Mouse (Mus musculus) midbrain, embryonic 14.5 days (tissue): ENCODE measurements around the gene Atg3. TPM values are rescaled to one million over a fixed set of nuclear protein-coding genes. Genes with fewer than 3 reads are reported as not detected.

ENCODE experiments used
- ATAC-seq: fragments of 200-750 bp; cut with Nextera tagmentation; 2 replicates; pipeline ENCODE4 v1.8.0; 2017; ENCODE audit warnings: moderate number of reproducible peaks, moderate library complexity; ENCODE audit not compliant: low FRiP score, low TSS enrichment
- DNase-seq: peaks from one replicate; pipeline ENCODE4 v3.0.0-alpha.2; 2015
- H3K27ac ChIP-seq: fragments of 300-500 bp; sonication (generic); replicated peaks from 2 replicates; pipeline ENCODE4 v1.5.1; 2014; ENCODE audit warnings: mild to moderate bottlenecking, low read depth, low read length, moderate library complexity
- H3K27me3 ChIP-seq: fragments of 300-500 bp; sonication (generic); 2 replicates; pipeline ENCODE4 v1.6.1; 2014; ENCODE audit warnings: low read length, control low read depth, mixed read lengths; ENCODE audit not compliant: control insufficient read depth, insufficient read depth
- H3K36me3 ChIP-seq: fragments of 300-500 bp; sonication (generic); 2 replicates; pipeline ENCODE4 v1.6.1; 2014; ENCODE audit warnings: low read length, control low read depth; ENCODE audit not compliant: control insufficient read depth, insufficient read depth
- H3K4me1 ChIP-seq: fragments of 300-500 bp; sonication (generic); 2 replicates; pipeline ENCODE4 v1.6.1; 2014; ENCODE audit warnings: mild to moderate bottlenecking, antibody characterized with exemption, low read length, control low read depth; ENCODE audit not compliant: control insufficient read depth, insufficient read depth
- H3K4me2 ChIP-seq: fragments of 300-500 bp; sonication (generic); 2 replicates; pipeline ENCODE4 v1.6.1; 2014; ENCODE audit warnings: mild to moderate bottlenecking, low read length, moderate library complexity
- H3K4me3 ChIP-seq: fragments of 300-500 bp; sonication (generic); replicated peaks from 2 replicates; pipeline ENCODE4 v1.5.1; 2014; ENCODE audit warnings: low read depth, low read length
- H3K9ac ChIP-seq: fragments of 300-500 bp; sonication (generic); replicated peaks from 2 replicates; pipeline ENCODE4 v1.6.1; 2014; ENCODE audit warnings: mild to moderate bottlenecking, low read length, moderate library complexity
- H3K9me3 ChIP-seq: fragments of 300-500 bp; sonication (generic); 2 replicates; pipeline ENCODE4 v1.6.1; 2016; ENCODE audit warnings: low read length, control low read depth, mixed read lengths; ENCODE audit not compliant: control insufficient read depth
- WGBS: fragments of 180-500 bp; shearing (Covaris S2); extraction: QIAGEN DNeasy Blood & Tissue Kit; methylation state at CpG from one replicate; pipeline ENCODE4 v1.1.7; 2014; 5-methylcytosine and 5-hydroxymethylcytosine counted together
- polyA plus RNA-seq: library from polyadenylated mRNA; unstranded; fragments of >200 nt; fragmentation: Nextera tagmentation; extraction: Ambion mirVana; gene quantifications from 2 replicates; pipeline ENCODE4 v1.2.1, GENCODE M21; 2014

The Atg3 gene
- 44.6 and 46.6 TPM in 2 replicates for polyA plus RNA-seq

DNA sequence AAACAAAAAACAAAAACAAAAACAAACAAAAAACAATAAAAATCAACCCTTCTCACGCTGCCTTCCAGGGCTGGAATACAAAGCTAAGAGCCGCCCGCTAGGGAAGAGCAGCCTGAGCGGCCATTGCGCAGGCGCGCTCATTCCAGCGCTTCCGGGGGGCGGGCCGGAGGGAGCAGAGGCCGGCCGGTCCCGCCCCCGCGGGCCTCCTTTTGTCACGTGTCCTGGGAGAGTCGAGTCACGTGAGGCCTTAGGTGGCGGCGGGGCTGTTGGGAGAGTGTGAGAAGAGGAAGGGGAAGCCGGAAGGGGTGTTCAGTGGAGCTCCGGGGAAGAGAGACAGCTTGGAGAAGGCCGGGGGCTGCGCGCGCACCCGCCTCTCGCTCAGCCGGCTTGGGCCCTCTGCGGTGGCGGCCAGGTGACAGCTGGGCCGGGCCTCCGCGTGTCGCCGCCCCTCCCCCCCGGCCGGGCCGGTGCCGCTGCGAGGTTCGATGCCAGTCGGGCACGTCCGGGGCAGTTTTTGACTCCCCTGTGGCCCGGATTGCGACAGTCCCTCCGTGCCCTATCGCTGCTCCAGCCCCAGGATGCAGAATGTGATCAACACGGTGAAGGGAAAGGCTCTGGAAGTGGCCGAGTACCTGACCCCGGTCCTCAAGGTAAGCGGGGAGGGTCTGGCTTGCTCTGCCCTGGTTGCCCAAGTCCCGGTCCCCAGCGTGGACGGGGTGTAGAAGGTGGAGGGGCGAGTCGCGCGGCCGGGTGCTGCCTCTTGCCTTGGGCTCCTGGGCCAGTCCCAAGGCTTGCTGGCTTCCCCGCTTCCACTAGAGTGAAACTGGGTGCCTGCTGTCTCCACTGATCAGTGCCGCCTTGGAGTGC is at the start of gene Atg3, which contains the start of gene Slc35a5:
Gene Atg3 (plus strand): TSS at position 264 of the 867 bp plus-strand sequence.
Gene Slc35a5 (minus strand): TSS at position 185 of the 867 bp plus-strand sequence.
- DNase-seq (peak; percentile 99), ATAC-seq (peak; percentile 98)
- WGBS: under 1% methylated on average over 63 of the region's 64 CpGs
- Histone ChIP-seq H3K9me3 (no peaks in the 10 kb centered on the region), H3K27ac (peak within 1 kb of the TSS; percentile 86), H3K4me1 (peaks cover 25% of the 10 kb centered on the region), H3K4me3 (peak within 1 kb of the TSS; percentile 92), H3K9ac (peak within 1 kb of the TSS; percentile 87), H3K4me2 (peak within 1 kb of the TSS; percentile 72), H3K36me3 (peaks cover 7% of the 10 kb centered on the region; the same call in 1 of the 2 replicates), H3K27me3 (no peaks in the 10 kb centered on the region)

DNA sequence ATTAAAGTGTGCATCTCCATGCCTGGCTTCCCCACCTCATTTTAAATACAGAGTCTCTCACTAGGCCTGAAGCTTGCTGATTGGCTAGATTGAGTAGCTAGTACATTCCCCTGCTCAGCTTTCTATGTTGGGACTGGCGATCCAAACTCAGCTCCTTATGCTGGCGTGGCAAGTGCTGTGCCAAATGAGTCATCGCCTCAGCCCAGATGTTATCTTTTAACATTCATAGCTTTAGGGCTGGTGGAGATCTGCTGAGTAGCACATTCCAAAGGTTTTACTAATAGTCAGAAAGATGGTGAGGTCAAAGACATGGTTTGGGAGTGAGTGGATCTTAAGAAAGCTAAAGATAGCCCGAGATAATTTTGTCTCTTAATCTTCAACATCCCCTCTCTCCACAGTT is 48.1 kb upstream of the Atg3 start:
- Histone ChIP-seq H3K9me3 (no peaks in the 10 kb centered on the region), H3K4me2 (no peak overlapping the region), H3K4me1 (no peaks in the 10 kb centered on the region), H3K4me3 (no peak overlapping the region), H3K36me3 (no peaks in the 10 kb centered on the region), H3K27ac (no peak overlapping the region), H3K27me3 (no peaks in the 10 kb centered on the region), H3K9ac (no peak overlapping the region)
- 82% methylated on average over 4 of the region's 4 CpGs for WGBS
- no peak for ATAC-seq
- no peak for DNase-seq

DNA sequence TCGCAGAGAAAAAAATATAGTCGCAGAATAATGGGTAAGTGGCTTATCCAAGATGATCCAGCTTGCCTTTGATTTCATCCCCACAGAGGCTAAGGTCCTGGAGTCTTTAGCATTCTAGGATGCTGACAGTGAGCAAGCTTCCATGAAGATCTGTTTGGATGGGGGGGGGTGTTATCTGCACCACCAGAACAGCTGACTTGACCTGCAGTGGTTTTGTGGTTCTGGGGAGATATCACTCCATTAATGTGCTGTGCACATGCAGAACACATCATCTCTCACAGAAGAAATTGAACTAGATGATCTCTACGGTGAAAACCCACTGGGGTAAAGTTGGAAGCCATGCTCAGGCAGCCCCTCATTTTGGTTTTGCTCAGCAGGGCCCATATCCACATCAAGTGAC is 41.4 kb upstream of the Atg3 start:
- no peak overlapping the region for H3K9ac ChIP-seq
- 89% methylated on average over 3 of the region's 3 CpGs for WGBS

DNA sequence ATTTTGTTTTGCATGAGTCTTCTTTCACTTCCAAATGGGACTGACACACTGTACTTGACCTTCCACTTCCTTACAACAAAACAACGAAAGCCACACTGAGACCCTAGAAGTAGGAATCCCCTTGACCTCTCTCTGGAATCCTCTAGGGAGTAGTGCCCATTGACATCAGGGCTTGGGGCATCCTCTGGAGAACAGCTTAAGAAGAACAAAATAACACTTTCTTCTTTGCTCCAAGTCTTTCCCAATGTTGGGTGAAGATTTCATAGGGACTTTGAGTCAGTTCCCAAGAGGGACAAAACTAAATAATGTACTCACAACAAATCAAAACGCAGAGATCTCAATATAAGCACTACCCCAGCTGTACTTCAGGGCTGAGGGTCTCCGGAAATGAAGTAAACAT is 39.8 kb upstream of the Atg3 start:
- ATAC-seq (no peak), DNase-seq (no peak)
- 80% methylated on average over 3 of the region's 3 CpGs for WGBS
- Histone ChIP-seq H3K4me2 (no peak overlapping the region), H3K9ac (no peak overlapping the region), H3K4me1 (no peaks in the 10 kb centered on the region), H3K4me3 (no peak overlapping the region), H3K9me3 (no peaks in the 10 kb centered on the region), H3K27ac (no peak overlapping the region), H3K27me3 (no peaks in the 10 kb centered on the region), H3K36me3 (no peaks in the 10 kb centered on the region)

More for the DNA sequence above, 41.4 kb upstream of the Atg3 start:
- H3K4me2 ChIP-seq: no peak overlapping the region
- H3K27ac ChIP-seq: no peak overlapping the region
- H3K36me3 ChIP-seq: no peaks in the 10 kb centered on the region
- ATAC-seq (no peak), DNase-seq (no peak)
- H3K4me1 ChIP-seq: no peaks in the 10 kb centered on the region
- no peak overlapping the region for H3K4me3 ChIP-seq
- H3K27me3 ChIP-seq: no peaks in the 10 kb centered on the region
- H3K9me3 ChIP-seq: no peaks in the 10 kb centered on the region

DNA sequence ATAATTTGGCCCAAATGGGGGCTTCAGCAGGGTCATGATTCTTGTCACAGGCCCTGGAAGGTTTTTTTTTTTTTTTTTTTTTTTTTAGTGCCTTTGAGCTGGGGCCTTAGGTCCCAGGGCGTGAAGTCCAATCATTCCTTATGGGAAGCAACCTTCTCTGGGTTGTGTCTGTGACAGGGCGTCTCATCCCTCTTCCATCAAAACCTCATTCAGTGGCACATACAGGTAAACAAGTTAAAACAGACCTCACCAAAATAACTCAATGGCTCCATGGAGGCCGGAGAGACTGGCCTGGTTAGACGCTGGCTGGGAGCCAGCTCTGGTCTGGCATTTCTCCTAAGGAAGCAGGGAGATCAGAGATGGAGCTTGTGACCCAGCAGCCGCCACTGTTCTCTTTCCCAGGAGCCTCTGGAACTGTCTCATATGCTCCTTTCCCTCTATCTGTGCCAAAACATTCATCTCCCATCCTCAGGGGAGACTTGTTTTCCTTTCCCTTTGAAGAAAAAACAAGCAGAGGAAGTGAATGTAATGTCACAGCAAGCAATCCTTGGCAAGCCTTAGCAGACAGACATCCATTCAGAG is 37.6 kb upstream of the Atg3 start:
- Histone ChIP-seq H3K4me1 (no peaks in the 10 kb centered on the region), H3K4me3 (no peak overlapping the region), H3K27ac (no peak overlapping the region), H3K4me2 (no peak overlapping the region), H3K9ac (no peak overlapping the region), H3K9me3 (no peaks in the 10 kb centered on the region), H3K27me3 (no peaks in the 10 kb centered on the region), H3K36me3 (no peaks in the 10 kb centered on the region)
- peak; percentile 20 for DNase-seq
- ATAC-seq: no peak
- WGBS: 88% methylated on average over 5 of the region's 5 CpGs

DNA sequence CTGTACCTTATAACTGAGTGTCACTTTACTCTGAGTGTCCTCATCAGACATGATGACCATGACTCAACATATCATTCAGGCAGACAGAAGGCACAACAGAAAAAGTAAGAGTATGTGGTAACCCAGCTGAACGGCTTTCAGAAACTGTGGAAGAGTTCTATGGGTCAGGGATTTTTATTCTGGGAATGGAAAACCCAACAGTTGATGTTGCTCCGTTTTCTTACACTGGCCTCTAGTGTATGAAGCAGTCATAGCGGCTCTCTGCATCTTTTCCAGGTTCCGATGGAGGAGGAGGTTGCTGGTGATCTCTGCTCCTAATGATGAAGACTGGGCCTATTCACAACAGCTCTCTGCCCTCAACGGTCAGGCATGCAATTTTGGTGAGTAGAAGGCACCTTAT is 36.0 kb upstream of the Atg3 start:
- Histone ChIP-seq H3K36me3 (no peaks in the 10 kb centered on the region), H3K27ac (no peak overlapping the region), H3K9me3 (no peaks in the 10 kb centered on the region), H3K4me3 (no peak overlapping the region), H3K4me2 (no peak overlapping the region), H3K9ac (no peak overlapping the region), H3K4me1 (no peaks in the 10 kb centered on the region), H3K27me3 (no peaks in the 10 kb centered on the region)
- ATAC-seq (no peak), DNase-seq (peak; percentile 8)
- 71% methylated on average over 5 of the region's 5 CpGs for WGBS

DNA sequence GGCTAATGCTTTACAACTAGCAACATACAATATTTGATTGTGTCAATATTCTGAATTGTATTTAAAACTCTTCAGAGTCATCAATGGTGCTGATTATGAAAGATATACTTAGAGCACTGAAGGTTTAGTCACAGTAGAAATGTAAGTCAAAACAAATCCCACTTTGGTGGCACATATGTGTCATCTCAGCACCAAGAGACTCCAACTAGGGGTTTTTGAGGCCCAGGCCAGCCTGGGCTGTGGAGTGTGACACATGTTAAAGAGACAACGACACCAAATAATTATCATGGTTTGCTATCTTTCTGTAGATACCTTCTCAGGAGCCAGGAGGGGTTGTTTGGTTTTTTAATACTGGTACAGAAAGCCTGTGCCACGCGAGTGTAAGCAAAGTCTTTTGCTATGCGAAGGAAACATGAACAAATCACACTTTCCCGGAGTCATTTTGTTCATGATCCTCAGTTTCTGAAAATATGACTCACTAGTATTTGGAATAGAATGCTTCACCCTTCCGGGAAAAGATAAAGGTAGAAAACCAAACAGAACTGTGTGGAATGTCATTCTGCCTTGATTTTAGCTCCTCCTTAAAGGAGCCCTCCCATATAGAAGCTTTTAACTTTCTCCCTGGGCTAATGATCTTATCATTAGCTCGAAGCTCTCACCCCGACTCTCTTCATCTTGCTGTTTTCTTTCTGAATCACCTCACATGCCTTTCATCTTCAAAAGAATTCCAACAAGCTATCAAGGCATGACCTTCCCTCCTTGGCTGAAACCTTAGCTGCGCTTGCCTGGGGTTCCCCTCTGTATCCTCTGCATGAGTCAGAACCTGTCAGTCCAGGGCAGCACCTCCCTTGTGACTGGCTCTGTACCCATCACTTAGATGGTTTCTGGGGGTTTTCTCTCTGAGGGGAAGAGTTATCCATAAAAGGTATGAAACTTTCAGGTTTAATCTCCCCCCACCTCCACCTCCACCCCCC is 34.1 kb upstream of the Atg3 start:
- WGBS: 70% methylated on average over 9 of the region's 9 CpGs
- H3K27ac ChIP-seq: no peak overlapping the region
- H3K4me2 ChIP-seq: no peak overlapping the region
- DNase-seq (no peak), ATAC-seq (no peak)
- no peak overlapping the region for H3K4me3 ChIP-seq
- no peak overlapping the region for H3K9ac ChIP-seq
- H3K27me3 ChIP-seq: no peaks in the 10 kb centered on the region
- no peaks in the 10 kb centered on the region for H3K9me3 ChIP-seq
- no peaks in the 10 kb centered on the region for H3K4me1 ChIP-seq
- no peaks in the 10 kb centered on the region for H3K36me3 ChIP-seq

DNA sequence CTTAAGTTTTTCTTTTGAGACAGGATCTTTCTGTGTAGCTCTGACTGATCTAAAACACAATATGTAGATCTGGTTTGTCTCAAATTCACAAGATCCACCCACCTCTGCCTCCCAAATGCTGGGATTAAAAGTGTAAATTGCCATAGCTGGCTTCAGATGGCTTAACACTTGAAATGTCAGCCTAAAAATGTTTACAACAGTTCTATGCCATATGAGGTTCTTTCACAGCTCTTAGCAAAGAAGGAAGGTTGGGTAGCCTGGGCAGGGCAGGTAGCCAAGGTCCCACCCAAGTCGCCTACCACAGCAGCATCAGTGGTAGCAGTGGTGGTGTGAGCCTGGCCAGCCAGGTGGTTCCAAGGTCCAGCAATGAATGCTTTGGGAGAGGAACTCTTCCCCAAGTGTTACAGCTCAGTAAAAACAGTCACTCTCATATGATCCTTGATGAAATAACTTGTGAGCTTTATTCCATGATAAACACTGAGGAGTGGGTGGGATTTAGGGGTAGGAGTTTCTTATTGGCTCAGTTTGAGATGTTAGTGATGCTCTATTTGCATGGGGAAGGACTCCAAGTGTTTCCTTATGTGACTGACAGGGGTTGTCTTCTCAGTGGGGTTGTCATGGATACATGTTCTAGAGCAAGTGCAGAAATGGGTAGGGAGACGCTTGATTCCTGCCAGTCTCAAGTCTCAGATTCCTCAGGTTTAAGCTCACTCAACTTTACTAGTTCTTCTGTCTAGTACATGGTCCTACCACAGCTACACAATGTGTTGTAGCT is 30.5 kb upstream of the Atg3 start:
- H3K4me3 ChIP-seq: no peak overlapping the region
- no peaks in the 10 kb centered on the region for H3K27me3 ChIP-seq
- no peaks in the 10 kb centered on the region for H3K36me3 ChIP-seq
- no peak for DNase-seq
- no peak overlapping the region for H3K9ac ChIP-seq
- no peak overlapping the region for H3K4me2 ChIP-seq
- ATAC-seq: no peak
- no peaks in the 10 kb centered on the region for H3K4me1 ChIP-seq
- 80% methylated on average over 2 of the region's 2 CpGs for WGBS
- no peak overlapping the region for H3K27ac ChIP-seq
- H3K9me3 ChIP-seq: no peaks in the 10 kb centered on the region
